Comparison of ENCODE assay signal across 9 mouse cellular contexts in genomic region chr15:103069173-103069572, GRCm38 (mm10). TPM values are rescaled to one million over a fixed set of nuclear protein-coding genes. Genes with fewer than 3 reads are reported as not detected.
A peak's percentile ranks its signal among the peaks of the same experiment; 100 is the strongest.
DNase-seq lines count a peak whose midpoint lies in the region; ATAC-seq and TF ChIP-seq lines count a peak whose summit lies in the region.
"Had no signal": no experiment of that assay in that cellular context is flagged by ENCODE, and none has a peak within 500 bp of the region (broad histone marks: within the 10 kb centered on the region; RNA-seq: fewer than 3 reads in every experiment).

No protein-coding gene starts in this region.

- no peaks in the 10 kb centered on the region for H3K36me3 ChIP-seq in kidney, embryonic 14.5 days (ENCODE audit: control insufficient read depth, insufficient read depth, low read length)
- no peaks in the 10 kb centered on the region for H3K36me3 ChIP-seq in hindbrain, embryonic 14.5 days (replicated peaks; ENCODE audit: control insufficient read depth, insufficient read depth)
- no peaks in the 10 kb centered on the region for H3K36me3 ChIP-seq in myocyte (ENCODE audit: control insufficient read depth, insufficient read depth)

- no peaks in the 10 kb centered on the region for H3K79me2 ChIP-seq in myocyte (ENCODE audit: control insufficient read depth, insufficient read depth)

- H3ac ChIP-seq in myocyte (ENCODE audit: control insufficient read depth, insufficient read length): no peak overlapping the region

- peak overlapping the region; percentile 50 for H3K4me2 ChIP-seq in kidney, embryonic 14.5 days (replicated peaks; ENCODE audit: low read depth, low read length)
- H3K4me2 ChIP-seq in hindbrain, embryonic 14.5 days (replicated peaks): peak overlapping the region; percentile 36
- H3K4me2 ChIP-seq in myocyte (ENCODE audit: low read depth): peak overlapping the region; percentile 16

- H3K9ac ChIP-seq in kidney, embryonic 14.5 days (ENCODE audit: low read depth, low read length): peak overlapping the region; percentile 46
- peak overlapping the region; percentile 29; the same call in 1 of the 2 replicates for H3K9ac ChIP-seq in hindbrain, embryonic 14.5 days
- H3K9ac ChIP-seq: liver, embryonic 14.5 days had no signal

- peaks cover 48% of the 10 kb centered on the region for H3K4me1 ChIP-seq in kidney, embryonic 14.5 days (ENCODE audit: control insufficient read depth, insufficient read depth, low read length)
- H3K4me1 ChIP-seq in hindbrain, embryonic 14.5 days (replicated peaks; ENCODE audit: control insufficient read depth, insufficient read depth, low read length): peaks cover 10% of the 10 kb centered on the region; the same call in 1 of the 2 replicates

- whole genome bisulfite sequencing in kidney, embryonic 14.5 days: 1% methylated on average over 18 of the region's 18 CpGs
- 2% methylated on average over 18 of the region's 18 CpGs for WGBS in hindbrain, embryonic 14.5 days

- H3K4me3 ChIP-seq in kidney, embryonic 14.5 days (ENCODE audit: low read length): peak overlapping the region; percentile 21; the same call in 1 of the 2 replicates
- no peak overlapping the region for H3K4me3 ChIP-seq in hindbrain, embryonic 14.5 days (replicated peaks; ENCODE audit: low read length)
- no peak overlapping the region for H3K4me3 ChIP-seq in myocyte

- H3K27me3 ChIP-seq in kidney, embryonic 14.5 days (ENCODE audit: control insufficient read depth, insufficient read depth, low read length): no peaks in the 10 kb centered on the region
- H3K27me3 ChIP-seq in hindbrain, embryonic 14.5 days (ENCODE audit: control insufficient read depth, insufficient read depth, low read length): peaks cover 68% of the 10 kb centered on the region
- H3K27me3 ChIP-seq in myocyte (ENCODE audit: control insufficient read depth, insufficient read depth, insufficient read length): no peaks in the 10 kb centered on the region

- ATAC-seq in kidney, embryonic 14.5 days (ENCODE audit: low FRiP score, low TSS enrichment): peak; percentile 81
- ATAC-seq in hindbrain, embryonic 14.5 days (ENCODE audit: low FRiP score): peak; percentile 51; the same call in 1 of the 2 replicates

- no peak for TF ChIP-seq POLR2A in myocyte (IDR thresholded peaks at IDR 0.05; ENCODE audit: insufficient read length, low read depth)

- H3K27ac ChIP-seq in kidney, embryonic 14.5 days (ENCODE audit: low read depth, low read length): peak overlapping the region; percentile 77; the same call in 1 of the 2 replicates
- H3K27ac ChIP-seq in hindbrain, embryonic 14.5 days: no peak overlapping the region
- H3K27ac ChIP-seq: liver, embryonic 14.5 days had no signal

- DNase-seq in kidney, adult 9 months: no peak
- peak; percentile 22 to 65 for DNase-seq in adrenal gland, postnatal 36 days
- DNase-seq in hindbrain, embryonic 14.5 days (ENCODE audit: low spot score): no peak
- no peak for DNase-seq in c-Kit-positive CD71-positive TER-119-positive erythroid progenitor cells, embryonic 14.5 days (ENCODE audit: low spot score)
- no peak for DNase-seq in frontal cortex, postnatal 14 days (ENCODE audit: low spot score in 2 of 2)
- DNase-seq in layer of hippocampus, adult 9-11 months: no peak

- no peaks in the 10 kb centered on the region for H3K9me3 ChIP-seq in kidney, embryonic 14.5 days (ENCODE audit: control insufficient read depth, low read length)
- H3K9me3 ChIP-seq in hindbrain, embryonic 14.5 days (ENCODE audit: control insufficient read depth, low read length): no peaks in the 10 kb centered on the region

TF ChIP-seq in myocyte, 11 proteins besides CTCF, POLR2A, EP300 and RAD21:
- TF ChIP-seq E2F4 (IDR thresholded peaks at IDR 0.05; ENCODE audit: insufficient read depth) (no peak), MYOG (IDR thresholded peaks at IDR 0.05; ENCODE audit: control insufficient read depth in 1 of 3, insufficient read depth in 1 of 3, insufficient read length in 2 of 3, low read depth in 2 of 3) (peak in 1 of 3 experiments; percentile 8), MAX (IDR thresholded peaks at IDR 0.05; ENCODE audit: low read depth) (no peak)

RNA-seq across cellular contexts. Expression of gene Hoxc4, which starts 50.4 kb away (rescaled TPM):
- polyA plus RNA-seq in kidney, embryonic 14.5 days (2014; fragmentation: Nextera tagmentation; extraction: Ambion mirVana): 7.4 and 8.6 TPM in 2 replicates
- 1 to 10 TPM; 5.9 to 6.6 TPM for total RNA-seq in adrenal gland, postnatal 36 days (2021)
- polyA plus RNA-seq in hindbrain, embryonic 14.5 days (2014; fragmentation: Nextera tagmentation; extraction: Ambion mirVana): 74.9 and 90.0 TPM in 2 replicates
- polyA plus RNA-seq in myocyte (2012; fragmentation: generic; extraction: Trizol): 3.6 TPM

Comparison
In these comparisons a context has a peak if more than half of its experiments do, and no peak if none do; other contexts are left out.
1. DNase-seq: peak in adrenal gland, postnatal 36 days (2 of 2); none in kidney, adult 9 months (single experiment), hindbrain, embryonic 14.5 days (single experiment), c-Kit-positive CD71-positive TER-119-positive erythroid progenitor cells, embryonic 14.5 days (single experiment), frontal cortex, postnatal 14 days (0 of 2) and layer of hippocampus, adult 9-11 months (single experiment).
2. Peak in every context shown above with its lines, with median percentiles within 50 percentile points of each other: H3K4me2 ChIP-seq.